Mouse (Mus musculus) kidney, postnatal 0 days (tissue): ENCODE results near the gene Slc24a3. TPM values are rescaled to one million over a fixed set of nuclear protein-coding genes. Genes with fewer than 3 reads are reported as not detected.

ENCODE experiments used
- ATAC-seq: fragments of 200-750 bp; cut with Nextera tagmentation; replicated peaks from 2 replicates; pipeline ENCODE4 v1.8.0; 2017; ENCODE audit warnings: low read depth, moderate number of reproducible peaks, moderate TSS enrichment, moderate library complexity; ENCODE audit not compliant: low FRiP score
- DNase-seq: peaks from one replicate; pipeline ENCODE4 v3.0.0-alpha.2; 2016; ENCODE audit warnings: low spot score
- H3K27ac ChIP-seq: fragments of 300-500 bp; sonication (generic); 2 replicates; pipeline ENCODE4 v1.5.1; 2014; ENCODE audit warnings: mild to moderate bottlenecking
- H3K27me3 ChIP-seq: fragments of 300-500 bp; sonication (generic); 2 replicates; pipeline ENCODE4 v1.6.1; 2014; ENCODE audit warnings: low read length, mixed read lengths; ENCODE audit not compliant: insufficient read depth
- H3K36me3 ChIP-seq: fragments of 300-500 bp; sonication (generic); 2 replicates; pipeline ENCODE4 v1.6.1; 2014; ENCODE audit warnings: low read length, mixed read lengths; ENCODE audit not compliant: insufficient read depth
- H3K4me1 ChIP-seq: fragments of 300-500 bp; sonication (generic); replicated peaks from 2 replicates; pipeline ENCODE4 v1.6.1; 2014; ENCODE audit warnings: antibody characterized with exemption, low read length, mixed read lengths; ENCODE audit not compliant: insufficient read depth
- H3K4me2 ChIP-seq: fragments of 300-500 bp; sonication (generic); 2 replicates; pipeline ENCODE4 v1.6.1; 2014; ENCODE audit warnings: mild to moderate bottlenecking, low read length, moderate library complexity, mixed read lengths
- H3K4me3 ChIP-seq: fragments of 300-500 bp; sonication (generic); replicated peaks from 2 replicates; pipeline ENCODE4 v1.5.1; 2014; ENCODE audit warnings: low read depth, low read length
- H3K9ac ChIP-seq: fragments of 300-500 bp; sonication (generic); 2 replicates; pipeline ENCODE4 v1.6.1; 2014; ENCODE audit warnings: low read depth, low read length
- H3K9me3 ChIP-seq: fragments of 300-500 bp; sonication (generic); replicated peaks from 2 replicates; pipeline ENCODE4 v1.6.1; 2016; ENCODE audit warnings: low read length, inconsistent platforms, mixed read lengths
- CTCF ChIP-seq: IDR thresholded peaks from 2 replicates; pipeline ENCODE4 v1.5.1; 2016; ENCODE audit warnings: antibody characterized with exemption, low read depth, mild to moderate bottlenecking, moderate library complexity
- WGBS: fragments of 180-500 bp; shearing (Covaris S2); extraction: QIAGEN DNeasy Blood & Tissue Kit; methylation state at CpG from one replicate; pipeline ENCODE4 v1.1.7; 2014; 5-methylcytosine and 5-hydroxymethylcytosine counted together
- polyA plus RNA-seq: library from polyadenylated mRNA; unstranded; fragments of >200 nt; fragmentation: Nextera tagmentation; extraction: Ambion mirVana; gene quantifications from 2 replicates; pipeline ENCODE4 v1.2.1, GENCODE M21; 2015

Gene Slc24a3
- polyA plus RNA-seq, 1 experiment from 2014 or later: 2.1 TPM

DNA sequence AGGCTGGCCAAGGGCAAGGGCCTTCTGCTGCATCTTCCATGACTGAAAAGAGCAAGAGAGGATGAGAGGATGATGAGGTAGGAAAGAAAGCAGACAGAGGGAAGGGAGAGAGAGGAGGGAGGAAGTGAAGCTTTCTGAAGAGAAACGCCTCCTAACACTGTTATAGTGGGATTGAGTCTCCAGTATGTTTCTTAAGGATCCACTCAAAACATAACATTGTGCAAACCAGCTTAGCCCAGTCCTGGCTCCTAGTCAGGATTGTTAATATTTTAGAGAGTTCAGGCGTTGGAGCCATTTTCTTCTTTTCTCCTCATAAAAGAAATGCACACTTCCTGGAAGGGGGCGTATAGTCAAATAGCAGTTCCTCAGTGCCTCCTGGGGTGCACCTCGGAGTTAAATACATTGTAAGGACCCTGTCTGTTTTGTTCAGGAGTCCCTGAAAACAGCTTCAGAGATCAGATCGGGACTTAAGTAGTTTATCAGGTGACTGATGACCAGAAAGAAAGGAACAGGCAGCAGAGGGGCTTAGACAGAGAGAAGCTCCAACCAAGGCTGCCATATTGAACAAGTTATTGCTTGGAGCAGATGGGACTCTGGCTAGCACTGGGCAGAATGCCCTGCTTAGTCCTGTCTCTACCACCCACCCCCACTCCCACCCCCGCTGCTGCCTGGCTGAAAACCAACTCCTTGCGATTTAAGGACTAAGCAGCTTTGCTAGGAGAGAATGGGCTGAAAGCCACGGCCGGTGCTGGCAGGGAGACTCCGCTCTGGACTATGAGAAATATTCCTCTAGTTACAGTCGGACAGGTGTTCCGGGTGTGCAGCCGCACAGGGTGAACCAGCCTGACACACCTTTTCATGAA, 215.6 kb downstream of the Slc24a3 start:
- TF ChIP-seq CTCF: no peak
- Histone ChIP-seq H3K9me3 (no peaks in the 10 kb centered on the region), H3K36me3 (no peaks in the 10 kb centered on the region), H3K4me2 (no peak overlapping the region), H3K4me1 (no peaks in the 10 kb centered on the region), H3K27me3 (no peaks in the 10 kb centered on the region), H3K9ac (no peak overlapping the region), H3K4me3 (no peak overlapping the region), H3K27ac (no peak overlapping the region)
- ATAC-seq (no peak), DNase-seq (no peak)
- WGBS: 78% methylated on average over 13 of the region's 13 CpGs

GRCm38 (mm10) chr2:145384221-145384620, 216.7 kb downstream of the Slc24a3 start:
- TF ChIP-seq CTCF: no peak
- H3K27me3 ChIP-seq: no peaks in the 10 kb centered on the region
- H3K9me3 ChIP-seq: no peaks in the 10 kb centered on the region
- H3K36me3 ChIP-seq: no peaks in the 10 kb centered on the region
- no peak overlapping the region for H3K4me3 ChIP-seq
- DNase-seq (no peak), ATAC-seq (no peak)
- WGBS: 90% methylated on average over 2 of the region's 2 CpGs
- no peaks in the 10 kb centered on the region for H3K4me1 ChIP-seq
- no peak overlapping the region for H3K4me2 ChIP-seq
- no peak overlapping the region for H3K9ac ChIP-seq
- H3K27ac ChIP-seq: no peak overlapping the region

- H3K27me3 ChIP-seq: no peaks in the 10 kb centered on the region
- no peak overlapping the region for H3K9ac ChIP-seq
- H3K4me1 ChIP-seq: no peaks in the 10 kb centered on the region
- ATAC-seq (no peak), DNase-seq (no peak)
- H3K9me3 ChIP-seq: no peaks in the 10 kb centered on the region
- H3K4me3 ChIP-seq: no peak overlapping the region
- no peaks in the 10 kb centered on the region for H3K36me3 ChIP-seq
- no peak overlapping the region for H3K4me2 ChIP-seq
- TF ChIP-seq CTCF: no peak
- WGBS: 73% methylated on average over 3 of the region's 3 CpGs
- H3K27ac ChIP-seq: no peak overlapping the region
Measured at GRCm38 (mm10) chr2:145385220-145385619, 217.7 kb downstream of the Slc24a3 start.

- no peaks in the 10 kb centered on the region for H3K4me1 ChIP-seq
- WGBS: 76% methylated on average over 1 of the region's 1 CpGs
- H3K4me3 ChIP-seq: no peak overlapping the region
- H3K9me3 ChIP-seq: no peaks in the 10 kb centered on the region
- no peak for ATAC-seq
- H3K27me3 ChIP-seq: no peaks in the 10 kb centered on the region
- no peak for DNase-seq
- H3K36me3 ChIP-seq: no peaks in the 10 kb centered on the region
- no peak overlapping the region for H3K27ac ChIP-seq
- no peak overlapping the region for H3K4me2 ChIP-seq
- TF ChIP-seq CTCF: no peak
- no peak overlapping the region for H3K9ac ChIP-seq
Measured at GRCm38 (mm10) chr2:145385773-145386172, 218.2 kb downstream of the Slc24a3 start.

- no peaks in the 10 kb centered on the region for H3K36me3 ChIP-seq
- TF ChIP-seq CTCF: no peak
- no peak overlapping the region for H3K27ac ChIP-seq
- no peak overlapping the region for H3K9ac ChIP-seq
- DNase-seq: no peak
- H3K4me1 ChIP-seq: no peaks in the 10 kb centered on the region
- no peaks in the 10 kb centered on the region for H3K27me3 ChIP-seq
- no peaks in the 10 kb centered on the region for H3K9me3 ChIP-seq
- no peak overlapping the region for H3K4me3 ChIP-seq
- H3K4me2 ChIP-seq: no peak overlapping the region
- 36% methylated on average over 3 of the region's 3 CpGs for WGBS
- ATAC-seq: no peak
Measured at GRCm38 (mm10) chr2:145395804-145396203, 228.2 kb downstream of the Slc24a3 start.

DNA sequence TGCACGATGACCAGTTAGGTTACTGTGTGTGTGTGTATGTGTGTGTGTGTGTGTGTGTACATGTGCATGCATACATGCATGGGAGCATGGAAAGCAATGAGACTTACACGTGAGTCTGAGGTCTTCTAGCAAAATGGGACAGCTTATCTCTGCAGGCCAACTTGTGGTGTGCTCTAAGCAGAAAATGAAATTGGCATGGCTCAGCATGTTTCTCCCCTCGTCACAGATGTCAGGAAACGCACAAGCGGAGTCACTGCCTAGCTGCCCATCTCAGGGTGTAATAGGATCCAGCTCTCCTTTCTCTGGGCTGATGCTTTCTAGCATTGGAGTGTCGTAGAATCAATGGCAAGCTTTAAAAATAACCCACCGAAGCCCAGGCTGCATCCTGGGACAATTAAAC, 229.0 kb downstream of the Slc24a3 start:
- no peak for TF ChIP-seq CTCF

More for the DNA sequence above, 229.0 kb downstream of the Slc24a3 start:
- no peak for ATAC-seq
- no peak for DNase-seq
- no peaks in the 10 kb centered on the region for H3K4me1 ChIP-seq
- H3K36me3 ChIP-seq: no peaks in the 10 kb centered on the region
- WGBS: 36% methylated on average over 7 of the region's 7 CpGs
- no peak overlapping the region for H3K27ac ChIP-seq
- no peak overlapping the region for H3K9ac ChIP-seq
- no peak overlapping the region for H3K4me3 ChIP-seq
- H3K4me2 ChIP-seq: no peak overlapping the region
- no peaks in the 10 kb centered on the region for H3K27me3 ChIP-seq
- no peaks in the 10 kb centered on the region for H3K9me3 ChIP-seq
